ENCODE assay signal across 1 mouse cellular context in the genomic region with DNA sequence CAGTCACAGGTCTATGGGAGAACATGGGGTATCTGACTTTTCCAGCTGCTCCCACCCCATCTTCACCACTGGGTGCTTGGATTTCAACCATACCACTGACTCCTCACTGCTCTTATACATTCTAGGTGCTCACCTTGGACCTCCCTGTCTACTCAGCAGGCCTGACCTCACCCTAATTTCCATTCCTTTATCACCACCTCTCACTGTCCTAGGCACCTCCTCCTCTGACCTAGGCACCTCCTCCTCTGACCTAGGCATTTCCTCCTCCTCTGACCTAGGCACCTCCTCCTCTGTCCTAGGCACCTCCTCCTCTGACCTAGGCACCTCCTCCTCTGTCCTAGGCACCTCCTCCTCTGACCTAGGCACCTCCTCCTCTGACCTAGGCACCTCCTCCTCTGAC. TPM values are rescaled to one million over a fixed set of nuclear protein-coding genes. Genes with fewer than 3 reads are reported as not detected.
"Had no signal": no experiment of that assay in that cellular context is flagged by ENCODE, and none has a peak within 500 bp of the region (broad histone marks: within the 10 kb centered on the region; RNA-seq: fewer than 3 reads in every experiment).

No protein-coding gene starts in this region.

RNA-seq across cellular contexts. Expression of gene Emilin3, which starts 45.2 kb away (rescaled TPM):
- total RNA-seq: hematopoietic stem cell, adult 5-6 weeks had no signal
